Mouse (Mus musculus) natural killer cell, adult 2 months (primary cell): Measurements from ENCODE around the gene Foxa3.
A peak's percentile ranks its signal among the peaks of the same experiment; 100 is the strongest.
"Not testable (repeated sequence)": the region's sequence is repeated elsewhere in the genome, so short reads cannot be mapped to it uniquely, and the experiment has no call there.

Experiments
- DNase-seq, 2 experiments: peaks; one replicate each; pipeline ENCODE4 v3.0.0; 2022; ENCODE audit warnings: low spot score in 2 of 2

The Foxa3 gene

GRCm38 (mm10) chr7:19023357-19023814 is at the start of gene Foxa3:
Foxa3 (minus strand) TSS chr7:19023538.
- DNase-seq: peak in 1 of 2 experiments; percentile 26

- DNase-seq: not testable (repeated sequence)
Measured at GRCm38 (mm10) chr7:19071024-19071423, 47.7 kb upstream of the Foxa3 start.

- DNase-seq: peak in 1 of 2 experiments; percentile 57
Measured at GRCm38 (mm10) chr7:19069500-19069899, 46.2 kb upstream of the Foxa3 start.

- DNase-seq: peak; percentile 66 to 79
Measured at GRCm38 (mm10) chr7:19068707-19069106, 45.4 kb upstream of the Foxa3 start.

GRCm38 (mm10) chr7:19067935-19068334 is 44.6 kb upstream of the Foxa3 start:
- DNase-seq: no peak

- no peak for DNase-seq
Measured at GRCm38 (mm10) chr7:19067063-19067462, 43.7 kb upstream of the Foxa3 start.

- no peak for DNase-seq
Measured at GRCm38 (mm10) chr7:19065896-19066295, 42.6 kb upstream of the Foxa3 start.

GRCm38 (mm10) chr7:19057405-19057804 is 34.1 kb upstream of the Foxa3 start:
- DNase-seq: no peak

GRCm38 (mm10) chr7:19055108-19055507 is 31.8 kb upstream of the Foxa3 start:
- no peak for DNase-seq

GRCm38 (mm10) chr7:19054777-19055076 is 31.4 kb upstream of the Foxa3 start:
- no peak for DNase-seq

GRCm38 (mm10) chr7:19054047-19054776 is 30.9 kb upstream of the Foxa3 start, which contains the start of gene Rsph6a:
Rsph6a (plus strand) TSS chr7:19054690.
- no peak for DNase-seq

GRCm38 (mm10) chr7:19053136-19053532 is 29.8 kb upstream of the Foxa3 start:
- no peak for DNase-seq

- no peak for DNase-seq
Measured at GRCm38 (mm10) chr7:19052345-19053135, 29.2 kb upstream of the Foxa3 start.

GRCm38 (mm10) chr7:19051161-19051560 is 27.8 kb upstream of the Foxa3 start:
- DNase-seq: no peak

GRCm38 (mm10) chr7:19050172-19050571 is 26.8 kb upstream of the Foxa3 start:
- no peak for DNase-seq

- DNase-seq: no peak
Measured at GRCm38 (mm10) chr7:19049252-19049651, 25.9 kb upstream of the Foxa3 start.

GRCm38 (mm10) chr7:19048006-19048527 is 24.7 kb upstream of the Foxa3 start:
- DNase-seq: no peak

GRCm38 (mm10) chr7:19046286-19047069 is 23.1 kb upstream of the Foxa3 start:
- DNase-seq: no peak

- no peak for DNase-seq
Measured at GRCm38 (mm10) chr7:19044616-19045015, 21.3 kb upstream of the Foxa3 start.

- DNase-seq: no peak
Measured at GRCm38 (mm10) chr7:19031641-19032040, 8.3 kb upstream of the Foxa3 start.

GRCm38 (mm10) chr7:19029084-19029653 is 5.8 kb upstream of the Foxa3 start:
- peak; percentile 43 to 65 for DNase-seq

- DNase-seq: no peak
Measured at GRCm38 (mm10) chr7:19028067-19028466, 4.7 kb upstream of the Foxa3 start.
